Mouse (Mus musculus) midbrain, embryonic 13.5 days (tissue): ENCODE measurements around the gene 1700022I11Rik. TPM values are rescaled to one million over a fixed set of nuclear protein-coding genes. Genes with fewer than 3 reads are reported as not detected.

Experiments
- ATAC-seq: fragments of 200-750 bp; cut with Nextera tagmentation; 2 replicates; pipeline ENCODE4 v1.8.0; 2017; ENCODE audit warnings: mild to moderate bottlenecking, moderate TSS enrichment, moderate library complexity
- H3K27ac ChIP-seq: fragments of 300-500 bp; sonication (generic); 2 replicates; pipeline ENCODE4 v1.5.1; 2015; ENCODE audit warnings: inconsistent platforms, mild to moderate bottlenecking, moderate library complexity
- H3K27me3 ChIP-seq: fragments of 300-500 bp; sonication (generic); 2 replicates; pipeline ENCODE4 v1.6.1; 2015; ENCODE audit warnings: mild to moderate bottlenecking, inconsistent platforms
- H3K36me3 ChIP-seq: fragments of 300-500 bp; sonication (generic); 2 replicates; pipeline ENCODE4 v1.6.1; 2015; ENCODE audit warnings: mild to moderate bottlenecking, inconsistent platforms
- H3K4me1 ChIP-seq: fragments of 300-500 bp; sonication (generic); replicated peaks from 2 replicates; pipeline ENCODE4 v1.6.1; 2015; ENCODE audit warnings: inconsistent platforms
- H3K4me2 ChIP-seq: fragments of 300-500 bp; sonication (generic); replicated peaks from 2 replicates; pipeline ENCODE4 v1.6.1; 2015; ENCODE audit warnings: moderate library complexity, mild to moderate bottlenecking, inconsistent platforms
- H3K4me3 ChIP-seq: fragments of 300-500 bp; sonication (generic); replicated peaks from 2 replicates; pipeline ENCODE4 v1.5.1; 2015; ENCODE audit warnings: mild to moderate bottlenecking, inconsistent platforms
- H3K9ac ChIP-seq: fragments of 300-500 bp; sonication (generic); replicated peaks from 2 replicates; pipeline ENCODE4 v1.6.1; 2015; ENCODE audit warnings: mild to moderate bottlenecking, inconsistent platforms
- H3K9me3 ChIP-seq: fragments of 300-500 bp; sonication (generic); 2 replicates; pipeline ENCODE4 v1.6.1; 2016; ENCODE audit warnings: mild to moderate bottlenecking, inconsistent platforms
- WGBS: fragments of 180-500 bp; shearing (Covaris S2); methylation state at CpG from one replicate; pipeline ENCODE4 v1.1.7; 2015; 5-methylcytosine and 5-hydroxymethylcytosine counted together
- polyA plus RNA-seq: library from polyadenylated mRNA; unstranded; fragments of >200 nt; fragmentation: Nextera tagmentation; extraction: Ambion mirVana; gene quantifications from 2 replicates; pipeline ENCODE4 v1.2.1, GENCODE M21; 2015

Gene 1700022I11Rik
- 0.49 and 0.50 TPM in 2 replicates for polyA plus RNA-seq

GRCm38 (mm10) chr4:42969304-42969703 is at the start of gene 1700022I11Rik:
1700022I11Rik (plus strand) TSS chr4:42969604.
- WGBS = 93% methylated on average over 4 of the region's 4 CpGs
- Histone ChIP-seq H3K9me3 (no peaks in the 10 kb centered on the region), H3K4me2 (no peak within 1 kb of the TSS), H3K9ac (no peak within 1 kb of the TSS), H3K4me3 (no peak within 1 kb of the TSS), H3K36me3 (no peaks in the 10 kb centered on the region), H3K4me1 (peaks cover 7% of the 10 kb centered on the region; the same call in 1 of the 2 replicates), H3K27me3 (no peaks in the 10 kb centered on the region), H3K27ac (no peak within 1 kb of the TSS)
- ATAC-seq = no peak

DNA sequence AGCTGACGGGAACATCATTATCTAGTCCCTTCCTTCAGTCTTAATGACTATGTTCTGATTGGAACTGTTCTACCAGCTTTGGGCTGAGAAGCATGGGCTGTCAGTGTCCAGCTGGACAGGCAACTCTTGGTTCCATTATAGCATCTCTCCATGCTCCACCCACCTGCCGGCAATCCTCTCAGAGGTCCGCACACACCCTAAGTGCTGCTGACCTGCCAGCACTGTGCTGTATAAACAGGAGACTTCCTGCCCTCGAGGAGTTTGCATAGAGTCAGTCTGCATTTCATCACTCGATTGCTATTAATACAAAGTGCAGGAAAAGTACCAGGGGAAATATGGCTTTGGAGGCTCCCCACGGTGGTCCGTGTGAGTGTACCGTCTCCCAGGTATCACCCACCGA is 48.7 kb upstream of the 1700022I11Rik start:
- Histone ChIP-seq H3K4me2 (no peak overlapping the region), H3K9me3 (no peaks in the 10 kb centered on the region), H3K36me3 (no peaks in the 10 kb centered on the region), H3K4me3 (no peak overlapping the region), H3K4me1 (peaks cover 28% of the 10 kb centered on the region), H3K9ac (no peak overlapping the region), H3K27me3 (peaks cover 20% of the 10 kb centered on the region), H3K27ac (no peak overlapping the region)
- 91% methylated on average over 9 of the region's 9 CpGs for WGBS
- ATAC-seq = no peak

DNA sequence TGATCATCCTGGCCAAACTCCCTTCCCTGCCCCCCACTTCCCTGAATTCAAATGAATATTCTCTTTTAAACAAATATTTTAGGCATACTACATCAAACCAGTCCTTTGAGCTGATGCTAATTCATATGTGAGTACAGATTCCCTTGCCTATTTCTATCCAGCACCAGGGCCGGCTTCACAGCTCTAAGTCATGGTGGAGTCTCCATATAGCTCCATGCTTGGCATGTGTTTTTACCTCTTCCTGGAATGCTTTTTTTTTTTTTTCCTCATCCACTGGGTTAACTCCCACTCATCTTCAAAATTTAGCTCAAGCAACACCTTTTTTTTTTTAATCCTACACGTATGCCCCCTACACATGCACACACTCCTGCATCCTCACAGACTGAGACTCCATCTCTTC is 47.9 kb upstream of the 1700022I11Rik start:
- 86% methylated on average over 2 of the region's 2 CpGs for WGBS
- no peak overlapping the region for H3K4me2 ChIP-seq
- no peak overlapping the region for H3K9ac ChIP-seq
- H3K27ac ChIP-seq = no peak overlapping the region
- no peak overlapping the region for H3K4me3 ChIP-seq
- peaks cover 25% of the 10 kb centered on the region for H3K4me1 ChIP-seq
- no peak for ATAC-seq
- no peaks in the 10 kb centered on the region for H3K36me3 ChIP-seq
- H3K27me3 ChIP-seq = peaks cover 16% of the 10 kb centered on the region
- H3K9me3 ChIP-seq = no peaks in the 10 kb centered on the region

DNA sequence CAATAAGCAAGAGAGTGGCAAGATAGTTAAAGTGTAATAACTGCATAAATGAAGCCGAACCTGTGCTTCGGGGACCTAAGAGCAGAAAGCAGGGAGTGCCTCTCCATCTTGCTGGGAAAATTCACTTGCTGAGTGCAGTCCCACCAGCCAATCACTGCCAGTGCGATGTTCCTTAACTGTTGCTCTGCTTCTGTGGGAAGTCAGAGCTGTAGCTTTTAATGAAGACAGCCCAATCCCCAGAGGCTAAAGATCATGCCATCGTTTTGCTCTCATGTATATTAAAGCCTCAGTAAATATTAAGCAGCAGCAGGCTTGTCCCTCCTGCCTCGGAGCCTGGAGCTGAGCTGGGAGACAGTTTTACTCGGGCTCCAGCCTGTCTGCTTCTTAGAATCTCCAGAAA is 47.3 kb upstream of the 1700022I11Rik start:
- 59% methylated on average over 6 of the region's 6 CpGs for WGBS
- H3K4me3 ChIP-seq = no peak overlapping the region
- H3K27me3 ChIP-seq = peaks cover 16% of the 10 kb centered on the region
- H3K36me3 ChIP-seq = no peaks in the 10 kb centered on the region
- H3K9ac ChIP-seq = no peak overlapping the region; the same call in 1 of the 2 replicates
- no peak for ATAC-seq
- H3K4me1 ChIP-seq = peaks cover 23% of the 10 kb centered on the region
- no peak overlapping the region for H3K4me2 ChIP-seq
- no peak overlapping the region for H3K27ac ChIP-seq
- no peaks in the 10 kb centered on the region for H3K9me3 ChIP-seq

DNA sequence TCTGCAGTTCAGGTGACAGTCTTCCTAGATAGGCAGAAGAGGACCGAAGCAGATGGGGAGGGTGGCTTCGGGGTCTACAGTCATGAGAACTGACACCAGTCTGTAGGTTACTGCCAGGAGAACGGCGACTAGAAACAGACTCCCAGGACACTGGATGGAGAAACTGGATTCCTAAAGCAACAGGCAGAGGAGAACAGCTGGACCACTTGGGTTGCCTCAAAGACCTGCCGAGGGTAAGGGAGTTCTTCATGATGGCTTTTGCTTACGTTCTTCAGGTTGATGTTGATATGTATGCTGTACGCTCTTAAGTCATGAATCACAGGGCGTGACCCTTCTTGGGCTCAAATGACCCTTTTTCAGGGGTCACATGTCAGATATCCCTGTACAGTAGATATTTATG is 46.9 kb upstream of the 1700022I11Rik start:
- no peaks in the 10 kb centered on the region for H3K36me3 ChIP-seq
- WGBS = 93% methylated on average over 8 of the region's 8 CpGs
- no peak overlapping the region for H3K4me2 ChIP-seq
- peaks cover 20% of the 10 kb centered on the region for H3K4me1 ChIP-seq
- H3K9ac ChIP-seq = no peak overlapping the region; the same call in 1 of the 2 replicates
- H3K9me3 ChIP-seq = no peaks in the 10 kb centered on the region
- H3K4me3 ChIP-seq = no peak overlapping the region
- H3K27ac ChIP-seq = no peak overlapping the region
- no peak for ATAC-seq
- H3K27me3 ChIP-seq = peaks cover 14% of the 10 kb centered on the region

DNA sequence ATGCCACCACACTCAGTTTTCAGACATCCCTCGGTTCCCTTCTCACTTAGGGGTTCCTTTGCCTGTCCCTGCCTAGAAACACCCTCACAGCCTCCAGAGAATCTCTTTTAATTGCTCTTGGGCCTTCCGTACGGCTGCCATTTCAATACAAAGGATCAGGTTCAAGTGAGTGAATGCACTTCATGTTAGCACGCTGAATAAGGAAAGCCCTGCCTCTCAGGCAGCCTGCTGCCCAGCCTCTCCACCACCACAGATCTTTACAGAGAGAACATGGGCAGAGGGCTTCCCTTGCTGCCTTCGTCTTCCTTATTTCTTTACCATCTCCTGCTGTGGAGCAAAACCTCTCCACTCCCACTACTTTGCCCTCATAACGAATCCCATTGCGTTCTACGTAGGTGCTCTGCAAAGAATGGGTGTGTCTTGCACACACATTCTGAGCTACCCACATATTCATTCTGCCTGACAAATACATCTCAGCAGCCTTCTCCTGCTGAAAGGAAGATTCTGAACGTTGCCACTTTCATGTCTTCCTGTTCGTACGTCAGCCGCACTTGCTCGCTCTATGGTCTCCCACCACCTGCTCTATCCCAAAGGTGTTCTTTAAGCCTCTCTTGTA is 45.2 kb upstream of the 1700022I11Rik start:
- no peaks in the 10 kb centered on the region for H3K9me3 ChIP-seq
- no peaks in the 10 kb centered on the region for H3K36me3 ChIP-seq
- no peak for ATAC-seq
- 0 out of 2 replicates have a peak, but pooled peaks cover 3% of the 10 kb centered on the region for H3K27me3 ChIP-seq
- H3K27ac ChIP-seq = no peak overlapping the region
- peaks cover 16% of the 10 kb centered on the region for H3K4me1 ChIP-seq
- no peak overlapping the region for H3K4me3 ChIP-seq
- no peak overlapping the region for H3K9ac ChIP-seq
- 65% methylated on average over 13 of the region's 13 CpGs for WGBS
- H3K4me2 ChIP-seq = no peak overlapping the region

DNA sequence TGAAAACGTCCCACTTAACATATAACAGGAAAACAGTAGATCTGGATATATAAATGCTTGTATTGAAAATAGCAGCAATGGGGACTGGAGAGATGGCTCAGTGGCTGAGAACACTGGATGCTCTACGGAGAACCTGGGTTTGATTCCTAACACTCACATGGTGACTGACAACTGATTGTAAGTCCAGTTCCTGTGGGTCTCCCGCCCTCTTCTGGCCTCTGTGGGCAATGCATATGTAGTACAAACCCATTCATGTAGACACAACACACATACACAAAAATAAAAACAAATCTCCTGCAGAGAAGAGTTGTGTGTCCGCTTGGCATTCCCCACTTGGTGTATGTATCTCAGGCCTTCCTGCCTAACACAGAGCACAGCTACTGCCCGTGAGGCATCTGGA is 41.2 kb upstream of the 1700022I11Rik start:
- ATAC-seq = no peak
- WGBS = 85% methylated on average over 5 of the region's 5 CpGs
- Histone ChIP-seq H3K36me3 (no peaks in the 10 kb centered on the region), H3K27ac (no peak overlapping the region), H3K4me3 (no peak overlapping the region), H3K27me3 (peaks cover 11% of the 10 kb centered on the region; the same call in 1 of the 2 replicates), H3K4me1 (peaks cover 6% of the 10 kb centered on the region), H3K9me3 (no peaks in the 10 kb centered on the region), H3K9ac (no peak overlapping the region), H3K4me2 (no peak overlapping the region)

- Histone ChIP-seq H3K9ac (no peak overlapping the region), H3K9me3 (no peaks in the 10 kb centered on the region), H3K4me1 (peaks cover 14% of the 10 kb centered on the region), H3K27ac (no peak overlapping the region), H3K27me3 (peaks cover 11% of the 10 kb centered on the region; the same call in 1 of the 2 replicates), H3K4me3 (no peak overlapping the region), H3K36me3 (no peaks in the 10 kb centered on the region), H3K4me2 (no peak overlapping the region)
- no peak for ATAC-seq
- WGBS = 94% methylated on average over 9 of the region's 9 CpGs
Observed at GRCm38 (mm10) chr4:42928952-42929351, 40.5 kb upstream of the 1700022I11Rik start.

- no peak overlapping the region for H3K4me3 ChIP-seq
- 0 out of 2 replicates have a peak, but pooled peaks cover 4% of the 10 kb centered on the region for H3K36me3 ChIP-seq
- H3K27me3 ChIP-seq = peaks cover 20% of the 10 kb centered on the region
- no peak for ATAC-seq
- no peaks in the 10 kb centered on the region for H3K9me3 ChIP-seq
- H3K4me1 ChIP-seq = peaks cover 9% of the 10 kb centered on the region
- no peak overlapping the region for H3K9ac ChIP-seq
- no peak overlapping the region for H3K27ac ChIP-seq
- no peak overlapping the region for H3K4me2 ChIP-seq
- WGBS = 68% methylated on average over 8 of the region's 8 CpGs
Observed at GRCm38 (mm10) chr4:42932229-42932969, 37.0 kb upstream of the 1700022I11Rik start.

- no peak overlapping the region for H3K27ac ChIP-seq
- 10% methylated on average over 22 of the region's 22 CpGs for WGBS
- no peaks in the 10 kb centered on the region for H3K9me3 ChIP-seq
- peak overlapping the region; percentile 52 for H3K9ac ChIP-seq
- peaks cover 20% of the 10 kb centered on the region for H3K27me3 ChIP-seq
- H3K36me3 ChIP-seq = 0 out of 2 replicates have a peak, but pooled peaks cover 8% of the 10 kb centered on the region
- peak; percentile 66 for ATAC-seq
- no peak overlapping the region for H3K4me3 ChIP-seq
- H3K4me1 ChIP-seq = peaks cover 9% of the 10 kb centered on the region
- H3K4me2 ChIP-seq = peak overlapping the region; percentile 43
Observed at GRCm38 (mm10) chr4:42933630-42934029, 35.8 kb upstream of the 1700022I11Rik start.

- Histone ChIP-seq H3K27me3 (no peaks in the 10 kb centered on the region; the same call in 1 of the 2 replicates), H3K36me3 (peaks cover 8% of the 10 kb centered on the region; the same call in 1 of the 2 replicates), H3K4me2 (no peak overlapping the region), H3K9ac (no peak overlapping the region), H3K27ac (no peak overlapping the region), H3K9me3 (no peaks in the 10 kb centered on the region), H3K4me3 (no peak overlapping the region), H3K4me1 (peaks cover 10% of the 10 kb centered on the region)
- no peak for ATAC-seq
- 72% methylated on average over 7 of the region's 7 CpGs for WGBS
Observed at GRCm38 (mm10) chr4:42941396-42941795, 28.0 kb upstream of the 1700022I11Rik start.

GRCm38 (mm10) chr4:42943341-42943740 is 26.1 kb upstream of the 1700022I11Rik start:
- Histone ChIP-seq H3K27ac (no peak overlapping the region), H3K36me3 (peaks cover 4% of the 10 kb centered on the region; the same call in 1 of the 2 replicates), H3K4me1 (peaks cover 29% of the 10 kb centered on the region), H3K9me3 (no peaks in the 10 kb centered on the region), H3K4me2 (no peak overlapping the region), H3K4me3 (no peak overlapping the region), H3K9ac (no peak overlapping the region), H3K27me3 (no peaks in the 10 kb centered on the region; the same call in 1 of the 2 replicates)
- WGBS = 73% methylated on average over 5 of the region's 5 CpGs
- no peak for ATAC-seq
